Mouse (Mus musculus) MEL-GATA-1-ER (cell line): ENCODE data around the gene Tspo.

Source experiments
- DNase-seq: peaks from one replicate; pipeline ENCODE4 v3.0.0-alpha.2; 2012; ENCODE audit warnings: low read depth; ENCODE audit errors: extremely low read depth

Tspo gene

DNA sequence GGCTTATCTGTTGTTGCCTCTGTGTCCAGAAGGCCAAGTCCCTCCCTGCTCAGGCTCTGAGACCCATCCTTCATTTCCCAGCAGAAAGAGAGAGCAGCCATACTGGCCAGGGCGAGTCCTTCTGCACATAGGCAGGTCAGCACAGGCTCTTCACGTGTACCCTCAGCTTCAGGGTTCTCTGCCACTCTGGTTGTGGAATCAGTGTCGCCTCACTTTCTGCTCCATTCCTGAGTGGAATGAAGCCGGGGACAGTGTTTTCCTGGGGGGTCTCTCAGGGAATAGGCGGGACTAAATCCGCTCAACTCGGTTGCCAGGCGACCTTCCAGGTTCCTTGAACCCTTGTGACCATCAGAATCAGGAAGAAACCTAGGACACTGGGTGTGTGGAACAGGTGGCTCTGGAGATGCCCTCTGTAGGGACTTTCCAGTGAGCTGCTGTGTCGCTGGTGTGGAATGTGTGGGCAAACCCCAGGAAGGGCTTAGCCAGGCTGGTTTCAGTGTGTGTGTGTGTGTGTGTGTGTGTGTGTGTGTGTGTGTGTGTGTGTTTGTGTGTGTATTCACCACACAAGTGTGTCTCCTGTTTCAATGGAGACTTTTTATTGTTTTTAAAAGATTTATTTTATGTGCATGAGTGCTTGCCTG lies 21.6 kb upstream of the Tspo start:
- no peak for DNase-seq

DNA sequence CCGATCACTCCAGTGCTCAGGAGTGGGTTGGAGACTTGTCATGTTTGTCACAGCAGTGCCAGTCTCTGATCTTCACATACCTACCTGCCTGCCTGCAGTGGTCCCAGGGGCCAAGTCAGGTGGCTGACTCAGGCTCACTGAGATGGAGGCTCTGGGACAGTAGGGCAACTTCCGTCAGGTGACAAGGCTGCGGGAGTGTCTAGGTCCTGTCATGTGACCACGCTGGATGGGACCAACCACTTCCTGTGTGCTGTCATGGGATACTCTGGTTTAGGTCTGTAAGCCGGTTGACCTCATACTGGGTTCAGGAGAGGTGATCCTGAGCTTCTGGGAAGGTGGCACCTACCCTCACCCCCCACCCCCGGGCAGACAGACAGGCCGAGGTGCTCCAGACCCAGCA lies 17.4 kb upstream of the Tspo start:
- no peak for DNase-seq

DNA sequence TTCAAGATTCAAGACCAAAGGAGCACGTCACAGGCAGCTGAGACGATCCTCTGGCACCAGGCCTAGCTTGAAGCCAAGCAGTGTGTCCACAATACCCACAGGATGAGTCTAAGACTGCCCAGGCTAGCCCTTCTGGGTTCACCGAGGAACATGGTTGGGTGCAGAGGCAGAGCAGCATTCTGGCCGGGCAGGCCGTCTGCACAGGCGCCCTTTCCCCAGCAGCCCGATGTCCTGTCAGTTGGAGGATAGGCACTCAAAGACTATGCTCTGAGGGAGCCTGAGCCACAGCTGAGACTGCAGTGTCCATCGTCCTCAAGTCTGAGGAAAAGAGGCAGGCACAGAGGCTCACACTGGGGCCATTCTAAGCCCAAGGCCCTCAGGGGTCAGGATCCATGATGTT lies 16.2 kb upstream of the Tspo start:
- no peak for DNase-seq

DNA sequence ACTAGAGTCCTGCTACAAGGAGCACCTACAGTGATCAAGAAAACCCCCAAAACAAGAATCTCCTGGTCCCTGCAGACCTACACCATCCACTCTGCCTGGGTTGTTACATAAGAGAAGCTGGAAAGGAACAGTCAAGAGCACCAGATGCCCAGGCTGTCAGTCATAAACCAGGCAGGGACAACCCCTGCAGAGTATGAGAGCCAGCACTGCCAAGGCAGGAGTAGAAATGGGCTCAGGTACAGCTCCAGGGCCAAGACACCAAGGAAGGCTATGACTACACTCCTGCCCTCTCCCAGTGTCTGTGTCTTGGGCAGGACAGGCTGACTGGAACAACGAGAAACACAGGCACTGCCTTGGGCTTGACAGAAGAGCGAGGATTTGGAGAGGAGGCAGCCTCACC lies 13.3 kb upstream of the Tspo start:
- no peak for DNase-seq

DNA sequence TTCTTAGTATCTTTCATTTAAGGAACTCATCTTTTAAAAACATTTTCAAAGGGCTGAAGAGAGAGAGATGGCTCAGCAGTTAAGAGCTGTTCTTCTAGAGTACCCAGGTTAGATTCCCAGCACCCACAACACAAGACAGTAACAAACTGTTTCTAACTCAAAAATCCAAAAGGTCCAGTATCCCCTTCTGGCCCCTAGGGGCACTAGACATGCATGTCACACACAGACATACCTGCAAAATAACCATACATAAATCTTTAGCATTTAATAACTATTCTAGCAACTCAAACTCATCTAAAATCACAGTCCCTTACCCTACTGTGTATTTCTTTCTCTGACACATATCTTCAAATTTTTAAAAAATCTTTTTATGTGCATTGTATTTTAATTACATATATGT lies 9.6 kb upstream of the Tspo start:
- no peak for DNase-seq

DNA sequence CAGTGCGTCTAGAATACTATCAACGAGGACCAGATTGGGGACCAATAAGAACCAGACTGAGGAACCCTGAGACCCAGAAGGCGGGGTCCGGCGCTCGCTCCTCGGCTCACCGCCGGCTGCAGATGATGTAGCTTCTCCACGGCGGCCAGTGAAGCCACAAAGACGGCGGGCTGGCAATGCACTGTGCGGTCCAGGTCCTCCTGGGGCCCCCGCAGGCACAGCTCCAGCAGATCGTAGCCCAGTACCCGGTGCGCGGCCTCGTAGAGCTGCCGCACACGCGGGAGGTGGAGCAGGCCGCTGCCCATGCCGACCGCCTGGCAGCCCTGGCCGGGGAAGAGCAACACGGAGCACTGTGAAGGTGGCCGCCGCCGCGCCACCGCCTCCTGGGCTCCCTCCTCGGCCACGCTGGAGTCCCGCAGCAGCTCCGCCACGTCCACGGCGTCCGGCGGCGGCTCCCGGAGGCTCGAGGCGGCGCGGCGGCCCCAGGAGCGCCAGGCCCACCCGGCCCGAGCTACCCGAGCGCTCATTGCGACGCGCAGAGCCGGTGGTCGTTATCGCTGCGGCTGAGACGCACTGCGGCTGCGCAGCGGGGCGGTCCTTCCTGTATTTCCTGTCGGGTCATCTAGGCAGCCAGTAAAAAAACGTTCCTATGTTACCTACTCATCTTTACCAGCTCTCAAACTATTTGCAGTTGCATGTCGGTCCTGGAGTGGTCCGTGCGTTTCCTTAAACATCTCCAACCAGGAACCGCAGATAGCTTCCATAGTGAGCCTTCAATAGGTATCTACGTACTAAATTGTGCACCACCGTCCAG lies 8.0 kb upstream of the Tspo start:
- peak; percentile 74 for DNase-seq

DNA sequence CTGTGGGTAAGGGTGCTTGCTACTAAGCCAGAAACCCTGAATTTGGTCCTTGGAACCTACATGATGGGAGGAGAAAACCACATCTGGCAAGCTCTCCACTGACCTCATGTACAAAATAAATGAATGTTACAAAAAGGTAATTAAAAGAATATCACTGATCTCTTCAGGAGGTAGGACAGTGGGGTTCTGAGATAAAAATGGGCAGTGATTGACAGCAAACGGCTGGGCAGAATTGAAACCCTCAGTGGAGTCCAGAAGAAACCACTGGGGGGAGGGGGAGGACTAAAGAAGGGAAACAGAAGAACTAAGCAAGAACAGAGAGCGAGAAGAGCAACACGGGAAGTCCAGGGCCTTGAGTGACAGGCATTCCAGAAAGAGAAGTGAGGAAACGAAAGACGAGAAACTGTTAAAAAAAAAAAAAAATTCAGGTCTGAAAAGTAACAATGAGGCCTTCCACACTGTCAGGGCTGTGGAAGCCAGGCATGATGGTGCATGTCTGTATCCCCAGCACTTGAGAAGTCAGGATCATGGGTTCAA lies 2.4 kb upstream of the Tspo start:
- no peak for DNase-seq

DNA sequence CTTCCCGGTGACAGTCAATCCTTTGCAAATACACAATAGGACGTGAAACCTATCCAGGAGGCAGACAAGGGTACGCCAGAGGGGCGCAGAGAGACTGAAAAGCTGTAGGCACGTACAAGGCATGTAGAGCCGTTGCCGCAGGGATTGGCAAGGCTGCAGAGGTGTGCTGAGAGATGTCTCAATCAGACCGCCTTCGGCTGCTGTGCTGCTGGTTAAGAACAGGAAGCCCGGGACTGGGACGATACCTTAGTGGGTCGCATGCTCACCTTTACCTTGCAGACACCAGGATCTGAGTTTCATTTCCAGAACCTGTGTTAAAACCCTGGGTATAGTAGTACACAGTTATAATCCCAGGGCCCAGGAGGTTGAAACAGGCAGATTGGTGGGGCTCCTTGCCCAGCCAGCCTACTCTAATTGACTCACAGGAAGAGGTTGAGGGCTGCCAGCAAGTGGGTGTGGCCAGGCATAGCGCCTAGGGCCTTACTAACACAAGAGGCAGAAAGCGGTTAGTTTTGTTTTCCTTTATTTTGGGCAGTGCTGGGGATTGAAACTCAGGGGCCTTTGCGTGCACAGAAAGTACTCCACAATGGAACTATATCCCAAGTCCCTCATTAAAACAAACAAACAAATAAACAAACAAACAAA lies 644 bp upstream of the Tspo start:
- peak; percentile 79 for DNase-seq

DNA sequence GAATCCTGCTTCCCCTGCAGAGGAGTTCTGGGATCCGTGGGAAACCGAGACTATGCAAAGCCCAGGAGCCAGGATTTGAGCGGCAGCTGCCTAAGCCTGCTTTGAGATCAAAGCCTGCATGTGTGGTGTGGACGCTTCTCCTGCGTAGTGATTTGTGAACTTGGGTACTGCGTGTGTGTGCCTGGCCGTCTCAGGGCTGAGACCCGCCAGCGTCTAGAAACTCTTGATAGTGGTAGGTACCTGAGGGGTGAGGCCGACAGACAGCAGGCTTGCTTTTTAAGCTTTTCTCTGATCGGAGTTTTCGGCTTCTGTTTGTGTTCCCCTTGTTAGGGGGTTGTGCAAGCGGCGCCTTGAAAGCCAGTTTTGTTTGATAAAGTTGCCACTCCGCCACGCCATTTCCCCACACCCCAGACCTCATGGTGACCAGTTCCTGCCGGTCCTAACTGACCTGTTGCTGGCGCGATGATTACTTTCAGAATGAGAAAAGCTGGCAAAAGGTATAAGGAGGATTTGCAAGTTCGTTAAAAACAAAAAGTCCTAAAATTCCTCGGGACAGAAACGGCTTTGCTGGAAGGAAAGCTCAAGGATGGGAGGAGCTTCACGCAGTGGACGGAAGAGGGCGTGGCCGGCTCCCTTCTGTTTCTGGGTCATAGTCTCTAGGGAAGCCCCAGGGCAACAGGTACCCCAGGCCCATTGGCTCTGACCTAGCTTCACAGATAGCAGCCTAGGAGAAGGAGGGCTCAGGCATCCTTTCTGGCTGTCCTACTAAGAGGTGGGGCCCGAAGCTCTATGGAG lies 662 bp downstream of the Tspo start:
- DNase-seq: peak; percentile 41

DNA sequence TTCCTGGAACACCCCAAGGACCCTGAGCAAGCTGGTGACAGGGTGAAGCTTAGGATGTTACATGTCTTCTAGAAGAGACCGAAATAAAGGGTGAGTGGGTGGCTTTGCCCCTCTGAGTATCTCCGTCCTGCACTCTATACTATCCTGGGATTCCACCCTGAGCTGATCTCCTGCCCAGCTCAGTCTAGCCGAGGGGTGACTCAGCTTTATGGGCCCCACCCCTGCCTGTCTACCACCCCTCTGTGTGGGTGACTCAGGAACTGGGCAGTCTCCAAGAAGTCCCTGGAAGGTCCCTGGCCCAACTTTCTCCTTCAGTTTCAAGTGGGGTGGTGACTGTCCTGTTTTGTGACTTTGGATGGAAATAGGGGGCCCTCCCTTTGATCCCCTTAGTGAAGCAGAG lies 2.0 kb downstream of the Tspo start:
- no peak for DNase-seq

DNA sequence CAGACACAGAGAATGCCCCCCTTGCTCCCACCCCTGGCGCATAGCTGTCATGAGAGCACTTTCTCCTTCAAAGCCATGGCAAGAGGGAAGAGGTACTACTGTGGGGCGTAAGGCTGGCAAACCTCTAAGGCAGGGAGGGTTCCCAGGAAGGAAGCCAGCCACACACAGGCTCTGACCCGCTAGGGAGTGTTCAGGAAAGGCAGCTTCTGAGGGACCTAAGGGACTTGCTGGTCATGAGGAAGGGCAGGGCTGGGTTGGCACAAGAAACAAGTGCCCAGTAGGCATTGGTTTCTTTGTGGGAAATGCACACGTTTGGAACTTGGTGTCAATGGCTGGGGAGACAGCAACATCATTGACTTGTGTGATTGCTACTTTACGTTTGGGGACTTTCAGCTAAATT lies 2.6 kb downstream of the Tspo start:
- no peak for DNase-seq

DNA sequence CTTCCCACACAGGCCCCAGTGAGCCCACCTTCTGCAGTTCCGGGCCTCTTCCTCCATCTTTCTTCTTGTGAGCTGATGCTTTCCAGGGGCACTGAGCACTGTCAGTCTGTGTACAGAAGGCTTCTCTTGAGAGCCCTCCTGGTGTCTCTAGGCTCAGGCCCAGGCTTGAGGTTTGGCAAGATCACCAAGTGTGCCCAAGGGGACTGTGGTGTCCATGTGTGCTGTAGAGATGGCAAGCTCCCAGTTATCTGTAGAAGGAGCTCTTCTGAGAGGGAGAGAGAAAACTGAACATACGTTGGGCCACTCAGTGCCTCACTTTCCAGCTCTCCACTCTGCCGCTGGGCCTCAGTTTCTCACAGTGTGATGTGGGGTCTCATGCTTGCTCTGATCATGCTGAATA lies 4.3 kb downstream of the Tspo start:
- no peak for DNase-seq

DNA sequence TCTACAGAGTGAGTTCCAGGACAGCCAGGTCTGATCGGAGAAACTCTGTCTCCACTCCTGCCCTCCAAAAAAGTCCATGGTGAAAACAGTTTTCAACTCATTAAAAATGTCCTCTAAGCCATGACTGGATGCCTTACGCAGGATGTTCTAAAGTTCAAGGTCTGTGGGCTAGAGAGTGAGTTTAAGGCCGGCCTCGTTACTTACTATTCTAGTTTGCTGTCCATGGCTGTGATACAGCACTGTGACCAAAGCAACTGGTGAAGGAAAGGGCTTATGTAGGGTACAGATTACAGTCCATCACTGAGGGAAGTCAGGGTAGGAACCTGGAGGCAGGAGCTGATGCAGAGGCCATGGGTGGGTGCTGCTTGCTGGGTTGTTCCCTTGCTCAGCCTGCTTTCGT lies 5.2 kb downstream of the Tspo start:
- DNase-seq: no peak

DNA sequence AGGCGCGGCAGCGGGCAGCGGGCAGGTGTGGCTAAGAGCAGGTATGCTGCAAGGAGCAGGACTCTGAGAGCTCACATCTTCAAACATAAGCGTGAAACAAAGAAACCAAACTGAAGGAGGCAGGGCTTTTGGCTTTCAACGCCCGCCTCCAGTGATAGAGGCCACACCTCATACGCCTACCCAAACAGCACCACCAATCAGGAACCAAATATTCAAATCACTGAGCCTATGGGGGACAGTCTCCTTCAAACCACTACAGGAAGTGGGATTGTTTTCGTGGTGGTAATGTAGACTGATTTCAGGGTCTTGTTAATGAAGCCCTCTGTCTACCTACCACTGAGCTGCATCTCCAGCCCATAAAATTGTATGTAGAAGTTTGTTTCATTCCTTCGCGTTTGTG lies 6.3 kb downstream of the Tspo start:
- peak; percentile 41 for DNase-seq

DNA sequence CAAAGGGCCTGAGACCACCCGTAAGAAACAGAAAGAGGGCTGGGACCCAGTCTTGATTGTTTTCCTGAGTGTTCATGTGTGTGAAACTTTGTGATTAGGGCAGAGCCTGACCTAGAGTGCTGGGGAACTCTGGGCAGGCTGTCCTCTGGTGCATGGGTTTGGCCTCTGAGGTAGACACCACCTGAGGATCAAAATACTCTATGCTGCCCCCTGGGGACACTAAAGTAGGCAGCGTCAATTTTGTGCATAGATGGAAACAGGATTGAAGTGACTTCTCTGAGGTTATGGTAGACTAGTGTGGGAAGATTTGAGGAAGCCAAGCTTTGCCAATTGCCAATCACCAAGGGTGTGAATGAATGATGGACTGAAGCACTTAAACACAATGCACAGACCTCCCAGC lies 7.2 kb downstream of the Tspo start:
- DNase-seq: no peak

DNA sequence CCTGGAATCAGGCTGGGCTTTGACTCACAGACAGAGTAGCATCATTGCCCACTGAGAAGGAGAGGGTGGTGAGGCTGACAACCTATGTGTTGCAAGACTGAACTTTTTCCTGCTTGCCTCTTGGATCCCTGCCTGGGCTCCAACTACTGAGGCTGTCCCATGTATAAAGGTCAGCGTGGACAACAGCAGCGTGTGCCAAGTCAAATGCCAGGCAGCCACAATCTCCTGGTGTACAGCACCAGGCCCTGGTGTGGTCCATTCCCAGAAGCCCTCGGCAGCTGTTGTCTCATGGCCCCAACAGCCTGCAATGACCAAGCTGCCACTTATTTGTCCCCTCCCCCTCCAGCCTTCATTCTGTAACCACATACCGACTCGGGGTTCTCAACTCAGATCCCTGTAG lies 8.2 kb downstream of the Tspo start:
- no peak for DNase-seq

DNA sequence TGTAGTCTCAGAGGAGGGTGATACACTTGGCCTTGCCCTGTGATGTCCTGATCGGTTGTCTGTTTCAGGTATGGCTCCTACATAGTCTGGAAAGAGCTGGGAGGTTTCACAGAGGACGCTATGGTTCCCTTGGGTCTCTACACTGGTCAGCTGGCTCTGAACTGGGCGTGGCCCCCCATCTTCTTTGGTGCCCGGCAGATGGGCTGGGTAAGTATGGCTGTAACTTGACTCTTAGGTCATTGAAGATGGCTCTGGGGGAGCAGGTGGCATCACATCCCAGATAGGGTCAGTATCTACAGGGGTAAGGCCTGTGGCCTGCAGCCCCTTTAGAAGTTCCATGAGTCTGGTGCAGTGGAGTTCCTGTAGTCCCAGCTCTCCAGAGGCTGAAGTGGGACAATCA lies 8.7 kb downstream of the Tspo start:
- no peak for DNase-seq

DNA sequence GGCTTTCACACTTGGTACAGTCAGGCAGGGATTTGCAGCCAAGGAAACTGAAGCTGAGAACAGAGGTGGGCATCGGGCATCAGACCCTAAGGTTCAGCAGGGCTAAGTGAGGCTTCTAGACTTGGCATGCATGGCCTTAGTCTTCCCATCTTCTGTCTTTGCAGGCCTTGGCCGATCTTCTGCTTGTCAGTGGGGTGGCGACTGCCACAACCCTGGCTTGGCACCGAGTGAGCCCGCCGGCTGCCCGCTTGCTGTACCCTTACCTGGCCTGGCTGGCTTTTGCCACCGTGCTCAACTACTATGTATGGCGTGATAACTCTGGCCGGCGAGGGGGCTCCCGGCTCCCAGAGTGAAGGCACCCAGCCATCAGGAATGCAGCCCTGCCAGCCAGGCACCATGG lies 10.2 kb downstream of the Tspo start:
- no peak for DNase-seq

DNA sequence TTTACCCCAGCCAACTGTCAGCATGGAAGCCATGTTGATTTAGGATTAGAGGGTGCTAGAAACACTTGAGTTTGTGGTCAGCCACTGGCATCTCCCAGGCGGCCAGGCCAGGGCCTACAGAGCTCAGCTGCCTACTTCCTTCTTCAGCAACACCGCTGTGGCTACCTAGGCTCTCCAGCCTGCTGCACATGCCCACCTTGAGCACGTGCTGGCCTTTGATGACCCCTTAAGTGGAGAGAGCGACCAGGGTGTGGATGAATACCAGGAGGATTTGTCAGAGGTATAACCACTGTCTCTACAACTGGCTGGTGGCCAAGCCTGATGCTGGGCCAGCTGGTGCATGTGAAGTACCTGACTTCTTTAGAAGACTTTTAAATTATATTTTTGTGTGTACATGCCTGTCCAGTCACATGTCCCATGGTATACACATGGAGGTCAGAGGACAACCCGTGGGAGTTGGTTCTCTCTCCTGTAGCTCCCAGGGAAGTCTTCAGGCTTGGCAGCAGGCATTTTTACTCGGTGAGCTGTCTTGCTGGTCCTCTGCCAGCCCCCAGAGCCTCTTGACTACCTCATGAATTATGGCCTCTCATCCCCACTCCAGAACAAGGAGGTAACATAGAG lies 11.4 kb downstream of the Tspo start:
- DNase-seq: no peak

DNA sequence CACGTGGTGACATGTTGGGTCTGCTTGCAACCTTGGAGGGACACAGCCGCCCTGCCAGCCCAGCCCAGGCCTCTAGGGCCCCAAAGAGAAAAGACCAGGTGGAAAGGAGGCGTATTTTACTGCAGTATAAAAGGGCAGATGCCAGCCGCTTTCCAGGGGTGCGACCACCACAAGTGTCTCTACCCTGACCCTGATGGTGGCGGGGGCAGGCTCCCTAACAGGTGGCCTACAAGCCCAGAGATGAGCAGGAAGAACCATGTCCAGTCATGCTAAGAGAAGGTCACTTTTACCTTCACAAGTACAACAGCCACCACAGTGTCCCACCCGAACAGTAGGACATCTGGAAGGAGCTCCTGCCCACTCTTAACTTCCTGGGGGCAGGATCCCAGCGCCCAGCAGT lies 12.2 kb downstream of the Tspo start:
- no peak for DNase-seq

DNA sequence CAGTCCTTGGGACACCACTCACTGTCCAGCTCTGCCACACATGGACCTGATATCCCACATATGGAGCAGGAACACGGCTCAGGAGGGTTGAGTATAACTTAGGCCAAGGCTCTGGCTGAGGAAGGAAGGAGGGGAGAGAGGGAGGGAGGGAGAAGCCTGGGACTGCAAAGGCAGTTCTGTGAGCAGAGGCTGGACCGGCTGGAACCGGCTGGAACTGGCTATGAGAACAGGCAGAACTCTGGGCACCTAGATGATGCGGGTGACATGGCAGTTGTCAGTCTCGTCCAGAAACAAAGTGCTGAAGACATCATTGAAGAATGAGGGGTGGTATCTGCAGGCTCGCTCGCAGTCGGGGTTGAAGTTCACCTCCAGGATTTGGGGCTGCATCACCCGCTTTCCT lies 13.3 kb downstream of the Tspo start:
- no peak for DNase-seq
